Mouse (Mus musculus) bone marrow, adult 2 months (tissue): ENCODE data around the gene Clnk. TPM values are rescaled to one million over a fixed set of nuclear protein-coding genes. Genes with fewer than 3 reads are reported as not detected.
"Not testable (repeated sequence)": the region's sequence is repeated elsewhere in the genome, so short reads cannot be mapped to it uniquely, and the experiment has no call there.

Experiments
- H3K27ac ChIP-seq: fragments of 200-500 bp; 2 replicates; pipeline ENCODE4 v1.5.1; 2012; ENCODE audit warnings: low read depth, mild to moderate bottlenecking, control low read depth, inconsistent platforms, low read length; ENCODE audit not compliant: control insufficient read depth, poor library complexity, insufficient read depth
- H3K4me1 ChIP-seq: fragments of 200-500 bp; 2 replicates; pipeline ENCODE4 v1.6.1; 2011; ENCODE audit warnings: low read length; ENCODE audit not compliant: control insufficient read depth, insufficient read depth
- H3K4me3 ChIP-seq: fragments of 200-500 bp; replicated peaks from 2 replicates; pipeline ENCODE3; 2011; ENCODE audit warnings: mild to moderate bottlenecking, low read depth, low read length, control low read depth; ENCODE audit not compliant: control insufficient read depth
- CTCF ChIP-seq: fragments of 200-500 bp; IDR thresholded peaks from 2 replicates; pipeline ENCODE4 v1.5.1; 2011; ENCODE audit warnings: low read length, control low read depth; ENCODE audit not compliant: control insufficient read depth, insufficient read depth
- POLR2A ChIP-seq: fragments of 200-500 bp; IDR thresholded peaks from 2 replicates; pipeline ENCODE4 v1.6.1; 2011; ENCODE audit warnings: low read depth, mild to moderate bottlenecking, control low read depth, low read length, borderline replicate concordance; ENCODE audit not compliant: control insufficient read depth
- WGBS: fragments of 180-500 bp; shearing (Covaris S2); methylation state at CpG from one replicate; pipeline ENCODE4 v1.1.7; 2018; 5-methylcytosine and 5-hydroxymethylcytosine counted together
- polyA plus RNA-seq: library from polyadenylated mRNA; stranded (reverse); fragments of >200 nt; gene quantifications from 2 replicates; pipeline ENCODE4 v1.2.4, GENCODE M21; 2011; ENCODE audit warnings: low replicate concordance; ENCODE audit not compliant: missing spikeins, insufficient read depth, insufficient read length

Clnk gene
- polyA plus RNA-seq: not detected in 2 replicates

DNA sequence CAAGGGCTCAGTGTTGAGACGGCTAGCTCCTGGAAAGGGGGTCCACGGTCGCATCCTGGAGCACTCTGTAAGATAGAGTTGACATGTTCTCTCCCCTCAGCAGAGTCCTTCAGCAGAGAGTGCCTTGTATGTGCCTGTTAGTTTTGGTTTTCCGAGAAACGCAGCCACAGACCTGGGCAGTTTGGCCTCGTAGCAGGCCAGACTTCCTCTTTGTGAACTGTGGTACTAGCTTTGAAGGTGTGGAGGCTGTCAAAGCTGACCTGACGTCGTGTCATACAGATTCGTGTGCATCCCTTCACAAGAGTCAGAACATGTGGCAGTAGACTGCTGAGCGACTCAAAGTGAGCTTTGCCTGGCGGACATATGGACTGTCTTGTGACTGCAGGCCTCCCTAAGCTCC, at the start of gene Clnk:
Gene Clnk (minus strand): TSS at position 191 of the 400 bp plus-strand sequence.
- Histone ChIP-seq H3K4me1 (peaks cover 1% of the 10 kb centered on the region; the same call in 1 of the 2 replicates), H3K4me3 (no peak within 1 kb of the TSS), H3K27ac (no peak within 1 kb of the TSS)
- WGBS: 9% methylated on average over 11 of the region's 11 CpGs
- no peak for TF ChIP-seq POLR2A
- TF ChIP-seq CTCF: no peak

DNA sequence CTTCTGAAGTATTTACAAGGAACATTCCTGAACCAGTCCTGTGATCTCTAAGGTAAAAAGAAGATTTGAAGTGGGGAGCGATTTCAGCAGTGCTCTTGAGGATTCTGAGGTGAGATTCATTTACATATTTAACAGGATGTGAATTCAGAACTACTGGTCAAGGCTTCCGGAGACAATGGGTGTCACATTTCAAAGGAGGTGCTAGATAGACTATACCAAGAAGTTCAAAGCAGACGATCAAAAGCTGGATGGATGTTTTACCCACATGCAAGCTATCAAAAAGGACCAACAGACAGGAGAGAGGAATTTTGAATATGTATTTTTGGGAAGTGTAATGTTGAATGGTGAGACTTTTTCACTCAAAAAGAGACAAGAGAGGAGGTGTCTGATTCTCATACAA, 28.7 kb upstream of the Clnk start:
- Histone ChIP-seq H3K4me3 (no peak overlapping the region), H3K4me1 (no peaks in the 10 kb centered on the region), H3K27ac (no peak overlapping the region)
- 22% methylated on average over 3 of the region's 3 CpGs for WGBS
- no peak for TF ChIP-seq POLR2A

DNA sequence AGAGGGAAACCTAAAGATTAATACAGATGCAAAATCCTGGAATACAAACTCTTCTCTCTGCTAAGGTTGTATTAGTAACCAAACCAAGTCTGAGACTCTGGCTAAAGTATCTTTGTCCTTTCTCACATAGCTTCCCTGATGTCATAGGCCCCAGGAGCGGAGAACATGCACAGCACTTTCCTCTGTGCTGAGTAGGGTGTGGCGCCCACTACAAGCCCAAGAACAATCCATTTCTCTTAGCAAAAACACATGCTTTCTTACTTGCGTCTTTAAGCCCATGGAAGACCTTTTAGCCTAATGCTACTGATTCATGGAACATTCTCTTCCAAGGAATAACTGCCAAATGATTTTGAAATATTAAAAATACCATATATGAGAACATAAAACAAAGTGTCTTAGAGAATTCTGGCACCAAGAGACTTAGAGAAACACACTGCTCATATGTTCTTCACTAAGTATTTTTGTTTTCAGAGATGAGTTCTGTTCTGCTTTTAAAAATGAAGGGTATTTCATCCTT, 28.0 kb upstream of the Clnk start:
- H3K4me1 ChIP-seq: no peaks in the 10 kb centered on the region
- WGBS: 78% methylated on average over 3 of the region's 3 CpGs
- H3K4me3 ChIP-seq: no peak overlapping the region
- H3K27ac ChIP-seq: no peak overlapping the region
- TF ChIP-seq CTCF: no peak
- TF ChIP-seq POLR2A: no peak

DNA sequence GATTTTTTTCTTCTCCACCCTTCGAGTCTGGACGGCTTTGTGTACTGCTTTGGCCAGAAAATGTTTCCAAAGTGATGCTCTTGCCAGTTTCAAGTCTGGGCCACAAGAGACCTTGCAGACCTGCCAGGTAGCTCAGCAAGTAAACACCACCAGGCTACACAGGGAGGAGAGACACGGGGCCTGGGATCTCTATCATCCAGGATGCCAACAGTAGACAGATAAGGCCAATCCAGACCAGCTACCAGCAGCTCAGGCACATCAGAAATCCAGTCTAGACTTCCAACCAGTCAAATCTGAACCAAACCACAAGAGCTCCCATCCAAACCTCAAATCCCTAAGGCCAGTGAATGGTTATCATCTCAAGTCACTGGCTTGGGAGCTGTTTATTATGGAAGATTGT, 26.3 kb upstream of the Clnk start:
- H3K4me3 ChIP-seq: no peak overlapping the region
- H3K27ac ChIP-seq: no peak overlapping the region
- H3K4me1 ChIP-seq: no peaks in the 10 kb centered on the region; the same call in 1 of the 2 replicates
- WGBS: 77% methylated on average over 3 of the region's 3 CpGs
- TF ChIP-seq POLR2A: no peak
- no peak for TF ChIP-seq CTCF

DNA sequence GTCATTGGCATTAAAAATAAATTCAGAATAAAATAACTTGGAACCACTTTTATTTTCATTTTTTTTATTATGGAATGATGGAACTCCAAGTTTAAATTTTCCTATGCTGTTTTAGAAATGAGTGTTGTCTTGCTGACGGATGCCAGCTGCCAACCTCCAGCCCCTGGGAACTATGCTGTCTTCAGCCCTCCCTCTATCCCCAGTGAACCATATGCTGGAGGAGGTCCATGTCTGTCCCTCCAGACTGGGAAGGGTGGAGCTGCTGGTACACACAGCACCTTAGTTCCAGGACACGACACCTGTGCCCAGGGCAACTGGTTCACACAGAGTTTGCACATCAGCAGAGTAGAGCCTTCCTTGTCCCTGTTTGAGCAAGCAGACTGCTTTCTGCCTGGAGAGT, 22.4 kb upstream of the Clnk start:
- TF ChIP-seq CTCF (no peak), POLR2A (no peak)
- Histone ChIP-seq H3K4me3 (no peak overlapping the region), H3K27ac (no peak overlapping the region), H3K4me1 (no peaks in the 10 kb centered on the region; the same call in 1 of the 2 replicates)
- WGBS: 75% methylated on average over 2 of the region's 2 CpGs

DNA sequence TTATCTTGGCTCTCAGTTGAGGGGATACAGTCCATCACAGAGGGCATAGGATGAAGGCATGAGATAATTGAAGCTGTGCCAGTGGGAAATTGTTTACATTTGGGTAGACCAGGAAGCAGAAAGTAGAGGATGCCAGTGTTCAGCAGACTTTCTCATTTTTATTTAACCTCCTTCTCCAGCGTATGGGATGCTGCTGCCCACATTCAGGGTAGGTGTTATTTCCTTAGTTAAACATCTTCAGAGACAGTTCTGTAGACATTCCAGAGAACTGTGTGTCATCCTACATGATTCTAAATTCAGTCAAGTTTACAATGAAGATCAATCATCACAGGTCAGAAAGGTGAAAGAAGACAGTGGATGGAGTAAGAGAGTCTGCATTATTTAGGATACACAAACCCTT, 12.0 kb upstream of the Clnk start:
- H3K27ac ChIP-seq: no peak overlapping the region
- WGBS: 81% methylated on average over 1 of the region's 1 CpGs
- no peaks in the 10 kb centered on the region for H3K4me1 ChIP-seq
- no peak for TF ChIP-seq CTCF
- H3K4me3 ChIP-seq: no peak overlapping the region

DNA sequence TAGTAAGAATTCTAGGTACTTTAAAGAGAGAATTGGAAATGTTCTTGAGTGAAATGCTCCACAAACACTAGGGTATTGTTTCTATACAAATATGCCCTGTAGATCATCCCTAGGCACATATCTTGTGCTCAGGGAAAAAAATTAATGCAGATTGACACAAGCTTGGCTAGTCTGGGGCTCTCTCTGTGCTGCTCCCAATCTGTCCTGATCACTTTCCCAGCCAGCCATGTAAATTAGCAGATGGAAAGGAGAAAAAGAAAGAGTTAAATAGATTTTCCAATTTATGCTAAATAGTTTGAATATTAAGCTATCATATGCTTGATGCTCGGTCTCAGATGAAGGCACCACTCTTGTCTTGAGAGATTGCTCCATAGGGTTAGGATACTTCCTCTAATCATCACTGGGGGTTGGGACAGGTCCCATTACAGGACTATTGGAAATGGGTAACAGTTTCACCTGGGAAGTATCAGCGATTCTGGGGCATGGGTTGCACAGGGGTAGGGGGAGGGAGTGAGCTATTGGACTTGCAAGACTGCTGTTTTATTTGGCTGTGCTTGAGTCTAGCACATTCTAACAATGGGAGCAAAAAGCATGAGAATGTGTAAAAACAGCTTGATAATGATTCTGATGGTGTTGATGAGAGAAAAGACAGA, 10.1 kb upstream of the Clnk start:
- WGBS: 73% methylated on average over 2 of the region's 2 CpGs
- H3K4me3 ChIP-seq: no peak overlapping the region
- TF ChIP-seq CTCF (no peak), POLR2A (no peak)
- no peak overlapping the region for H3K27ac ChIP-seq
- no peaks in the 10 kb centered on the region for H3K4me1 ChIP-seq

DNA sequence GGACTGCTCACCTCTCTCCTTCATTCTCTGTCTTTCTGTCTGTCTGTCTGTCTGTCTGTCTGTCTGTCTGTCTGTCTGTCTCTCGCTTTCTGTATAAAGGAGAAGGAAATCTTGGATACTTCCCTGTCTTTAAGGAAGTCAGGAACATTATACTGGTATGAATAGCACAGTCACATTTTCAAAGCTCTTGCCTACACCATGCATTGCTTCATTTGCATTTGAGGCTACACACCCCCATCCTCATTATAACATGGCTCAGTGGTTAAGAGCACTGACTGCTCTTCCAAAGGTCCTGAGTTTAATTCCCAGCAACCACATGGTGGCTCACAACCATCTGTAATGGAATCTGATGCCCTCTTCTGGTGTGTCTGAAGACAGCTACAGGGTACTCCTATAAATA, 6.0 kb upstream of the Clnk start:
- not testable (repeated sequence) for H3K4me1 ChIP-seq, H3K4me3 ChIP-seq
- WGBS: 68% methylated on average over 1 of the region's 1 CpGs

More for the DNA sequence above, 6.0 kb upstream of the Clnk start:
- H3K27ac ChIP-seq: not testable (repeated sequence)
